Mouse (Mus musculus) embryonic fibroblast, embryonic 13.5 days (primary cell): ENCODE measurements around the gene Itpk1.

Source experiments
- CTCF ChIP-seq: IDR thresholded peaks from 2 replicates; pipeline ENCODE4 v1.5.1; 2011; ENCODE audit warnings: mild to moderate bottlenecking, control low read depth, low read length, moderate library complexity, borderline replicate concordance; ENCODE audit not compliant: insufficient read depth
- POLR2A ChIP-seq: IDR thresholded peaks from 2 replicates; pipeline ENCODE4 v1.6.1; 2011; ENCODE audit warnings: low read depth, mild to moderate bottlenecking, control low read depth, low read length, moderate library complexity

GRCm38 (mm10) chr12:102599801-102600200 is 104.9 kb downstream of the Itpk1 start:
- TF ChIP-seq POLR2A (no peak), CTCF (no peak)
